Mouse (Mus musculus) liver, adult (tissue): ENCODE data around the gene Cradd.
A peak's percentile ranks its signal among the peaks of the same experiment; 100 is the strongest.

Source experiments
- GATA4 ChIP-seq: IDR thresholded peaks from 2 replicates; pipeline ENCODE4 v1.6.1; 2014; ENCODE audit warnings: mild to moderate bottlenecking, low read length; ENCODE audit not compliant: insufficient replicate concordance

The Cradd gene

GRCm38 (mm10) chr10:95302211-95303163, 21.4 kb downstream of the Cradd start:
- no peak for TF ChIP-seq GATA4

DNA sequence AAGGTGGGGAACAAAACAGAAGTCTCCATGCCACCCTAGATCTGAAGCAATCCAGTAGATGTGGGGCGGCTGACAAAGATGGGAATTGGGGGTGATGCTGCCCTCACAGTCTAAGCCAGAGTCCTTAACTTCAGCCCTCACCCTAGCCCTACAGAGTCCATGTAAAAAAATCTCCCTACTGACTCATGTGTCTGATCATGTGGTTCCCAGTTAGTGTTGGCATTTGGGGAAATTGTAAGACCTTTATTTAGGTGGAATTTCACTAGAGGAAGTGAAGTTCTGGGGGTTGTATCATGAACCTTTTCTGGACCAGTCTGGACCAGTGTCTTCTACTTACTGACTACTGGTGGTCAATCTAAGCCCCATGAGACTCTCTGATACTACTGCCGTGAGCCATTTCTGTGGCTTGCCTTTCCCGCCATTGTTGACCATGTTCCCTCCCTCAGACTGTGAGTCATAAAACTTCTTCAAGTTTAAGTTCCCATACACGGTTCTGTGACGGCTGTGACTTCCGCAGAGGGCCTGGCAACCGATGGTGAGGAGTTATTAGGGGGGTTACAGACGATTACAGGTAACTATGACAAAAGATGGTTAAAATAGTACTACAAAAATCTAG, 23.6 kb downstream of the Cradd start:
- no peak for TF ChIP-seq GATA4

DNA sequence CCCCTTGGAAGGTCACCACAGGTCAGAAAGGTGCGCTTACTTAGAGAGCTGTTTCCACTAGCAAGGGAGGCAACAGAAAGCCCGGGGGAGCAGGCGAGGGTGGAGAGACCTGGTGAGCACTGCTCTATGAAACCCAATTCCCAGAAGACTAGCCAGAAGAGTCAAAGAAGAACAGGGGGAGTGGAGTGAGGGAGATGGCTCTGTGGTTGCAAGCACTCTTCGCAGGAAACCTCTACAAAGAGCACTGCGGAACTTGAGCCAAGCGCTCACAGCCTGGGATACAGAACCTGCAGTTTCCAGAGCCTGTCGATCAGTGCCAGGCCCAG, 24.2 kb downstream of the Cradd start:
- no peak for TF ChIP-seq GATA4

DNA sequence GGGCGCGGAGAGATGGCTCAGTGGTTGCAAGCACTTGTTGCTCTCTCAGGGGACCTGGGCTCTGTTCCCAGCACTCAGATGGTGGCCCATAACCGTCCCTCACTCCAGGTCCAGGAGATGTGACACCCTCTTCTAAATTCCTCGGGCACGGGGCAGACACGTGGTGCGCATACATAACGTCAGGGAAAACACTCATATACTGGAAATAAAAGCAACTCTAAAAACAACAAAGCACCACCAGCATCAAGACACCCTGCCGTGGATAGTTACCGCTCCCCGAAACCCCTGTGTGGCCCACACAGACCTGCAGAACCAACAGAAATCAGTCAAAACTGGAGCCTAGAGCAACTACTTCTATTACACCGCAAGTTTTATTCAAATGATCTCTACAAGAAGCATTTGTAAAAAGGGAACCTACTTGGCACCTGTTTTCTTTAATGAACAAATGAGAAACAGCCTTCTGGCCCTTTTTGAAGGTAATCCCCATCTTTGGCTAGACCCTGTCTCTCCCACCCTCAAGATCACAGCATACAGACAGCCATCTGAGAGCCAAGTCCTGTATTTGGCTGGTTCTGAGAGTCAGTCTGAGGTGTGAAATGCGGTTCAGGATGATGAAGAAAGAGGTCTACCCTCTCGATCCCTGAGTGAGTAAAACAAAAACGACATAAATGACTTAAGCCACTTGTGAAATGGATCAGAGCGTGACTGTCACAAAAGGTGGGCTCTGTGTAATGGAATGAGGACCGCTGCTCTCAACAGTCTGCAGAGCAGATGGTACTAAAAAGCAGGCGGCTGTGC, 24.7 kb downstream of the Cradd start:
- no peak for TF ChIP-seq GATA4

DNA sequence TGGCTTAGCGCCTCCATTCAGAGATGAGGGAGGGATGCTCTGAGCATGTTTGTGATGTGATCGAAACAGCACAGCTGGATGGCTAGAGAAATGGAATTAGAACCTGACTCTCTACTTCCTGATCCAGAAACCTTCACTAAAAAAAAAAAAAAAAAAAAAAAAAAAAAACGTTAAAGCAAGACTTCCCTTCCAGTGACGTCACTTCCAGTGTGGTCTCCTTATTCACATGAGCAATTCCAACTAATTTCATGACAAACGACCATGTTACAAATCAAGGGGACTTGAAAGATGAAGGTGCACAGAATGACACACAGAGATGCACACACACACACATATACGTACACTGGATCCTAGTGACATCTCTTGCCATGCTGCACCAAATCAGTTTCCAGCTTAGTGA, 25.4 kb downstream of the Cradd start:
- TF ChIP-seq GATA4 = no peak

DNA sequence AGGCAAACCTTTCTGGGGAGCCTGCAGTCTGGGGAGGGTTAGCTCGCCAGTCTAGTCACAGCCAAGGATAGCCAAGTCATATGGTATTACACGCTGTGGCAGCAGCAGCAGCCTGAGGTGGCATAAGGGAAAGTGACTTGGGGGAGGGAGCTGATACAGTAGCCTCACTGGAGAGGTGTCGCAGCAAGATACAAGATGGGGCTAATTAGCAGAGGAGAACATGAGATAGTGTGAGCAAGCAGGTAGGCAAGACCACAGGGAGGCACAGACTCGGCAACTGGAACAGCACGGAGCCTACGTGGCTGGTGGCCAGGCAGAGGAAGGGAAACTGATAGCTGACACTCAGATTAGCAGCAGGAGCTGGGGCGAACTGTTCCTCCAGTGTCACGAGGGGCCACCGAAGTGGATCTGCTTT, 26.2 kb downstream of the Cradd start:
- peak; percentile 82; the same call in 1 of the 2 replicates for TF ChIP-seq GATA4

GRCm38 (mm10) chr10:95297024-95297423, 26.9 kb downstream of the Cradd start:
- TF ChIP-seq GATA4 = no peak

- TF ChIP-seq GATA4 = no peak
These were observed 30.7 kb downstream of the Cradd start for GRCm38 (mm10) chr10:95293261-95293660.

- TF ChIP-seq GATA4 = no peak
These were observed 31.7 kb downstream of the Cradd start for GRCm38 (mm10) chr10:95292269-95292668.

GRCm38 (mm10) chr10:95291133-95291876, 32.6 kb downstream of the Cradd start:
- no peak for TF ChIP-seq GATA4

GRCm38 (mm10) chr10:95289819-95290218, 34.1 kb downstream of the Cradd start:
- TF ChIP-seq GATA4 = no peak

DNA sequence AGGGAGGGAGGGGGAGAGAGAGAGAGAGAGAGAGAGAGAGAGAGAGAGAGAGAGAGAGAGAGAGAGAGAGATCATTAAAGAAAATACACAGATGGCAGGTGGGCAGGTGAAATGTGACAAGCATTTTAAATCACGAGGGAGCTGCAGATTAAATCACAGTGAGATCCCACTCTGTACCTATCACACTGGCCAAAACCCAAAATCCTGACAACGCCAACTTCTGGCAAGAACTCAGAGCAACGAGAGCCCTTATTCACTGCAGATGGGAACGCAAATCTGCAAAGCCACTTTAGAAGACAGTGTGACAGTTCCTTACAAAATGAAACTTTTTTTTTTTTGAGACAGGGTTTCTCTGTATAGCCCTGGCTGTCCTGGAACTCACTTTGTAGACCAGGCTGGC, 35.7 kb downstream of the Cradd start:
- no peak for TF ChIP-seq GATA4

GRCm38 (mm10) chr10:95287351-95287750, 36.6 kb downstream of the Cradd start:
- TF ChIP-seq GATA4 = no peak

DNA sequence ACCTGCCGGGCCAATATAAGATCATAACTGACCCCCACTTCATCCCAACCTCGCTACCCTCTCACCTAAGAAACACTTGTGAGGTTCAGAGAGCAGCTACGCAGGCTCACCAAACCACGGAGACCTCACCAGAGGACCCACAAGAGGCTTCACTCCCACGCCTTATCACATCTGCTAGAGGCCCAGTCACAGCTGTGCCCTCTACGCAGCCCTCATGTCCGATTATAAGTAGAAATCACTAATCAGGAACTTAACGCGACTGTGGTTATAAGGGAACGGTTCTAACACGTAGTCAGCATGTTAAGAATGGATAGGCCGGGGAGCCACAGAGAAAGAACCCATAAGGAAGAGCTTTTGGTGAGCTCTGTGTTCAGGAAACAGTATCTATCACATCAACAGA, 40.5 kb downstream of the Cradd start:
- TF ChIP-seq GATA4 = no peak

- TF ChIP-seq GATA4 = no peak
These were observed 41.9 kb downstream of the Cradd start for GRCm38 (mm10) chr10:95281996-95282395.
